Mouse (Mus musculus): Measurements from ENCODE around the gene Dnajb12.

Gene Dnajb12

DNA sequence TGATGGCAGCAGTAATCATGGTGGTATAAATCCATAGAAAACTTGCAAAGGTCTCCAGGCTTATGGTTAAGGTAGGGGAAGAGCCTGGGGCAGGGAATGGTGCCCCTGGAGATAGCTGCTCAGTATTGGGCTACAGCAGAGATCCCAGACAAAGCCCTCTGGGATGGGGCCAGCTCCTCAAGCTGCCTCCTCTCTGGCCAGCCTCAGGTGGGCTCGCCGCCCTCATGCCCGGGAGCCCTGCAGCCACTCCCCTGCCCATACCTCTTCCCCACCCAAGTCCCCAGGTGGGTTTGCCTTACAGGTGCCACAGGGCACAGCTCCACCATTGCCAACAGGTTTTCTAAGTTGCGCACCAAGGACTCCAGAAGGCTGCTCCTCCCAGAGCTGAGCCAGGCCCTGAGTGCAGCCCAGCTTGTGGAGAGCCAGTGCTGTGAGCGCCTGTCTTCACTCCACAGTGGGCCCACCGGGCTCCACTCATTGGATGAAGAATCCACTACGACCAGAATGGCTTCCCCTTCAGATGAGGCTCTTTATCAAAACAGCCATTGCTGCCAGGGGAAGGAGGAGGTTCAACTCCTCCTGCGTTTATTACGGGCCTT, 18.9 kb downstream of the Dnajb12 start:
- DNase-seq, result peak; percentile 57

DNA sequence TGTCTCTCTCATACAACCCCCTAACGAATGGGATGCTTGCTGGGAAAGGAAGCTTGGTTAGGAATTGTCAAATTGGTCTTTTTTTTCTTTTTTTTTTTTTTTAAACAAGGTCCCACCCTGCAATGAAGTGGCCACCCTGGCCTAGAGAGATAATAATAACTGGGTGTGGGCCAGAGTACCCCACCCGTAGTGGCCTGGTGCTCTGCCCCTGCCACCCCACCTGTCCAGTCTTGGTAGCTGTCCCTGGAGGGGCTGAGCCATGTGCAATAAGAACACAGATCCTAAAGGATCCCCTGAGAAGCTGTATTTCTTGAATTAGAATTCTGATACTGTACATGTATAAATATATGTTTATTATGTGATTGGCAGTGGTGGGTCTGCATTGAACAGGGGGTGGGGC, 19.6 kb downstream of the Dnajb12 start:
- no peak for DNase-seq

DNA sequence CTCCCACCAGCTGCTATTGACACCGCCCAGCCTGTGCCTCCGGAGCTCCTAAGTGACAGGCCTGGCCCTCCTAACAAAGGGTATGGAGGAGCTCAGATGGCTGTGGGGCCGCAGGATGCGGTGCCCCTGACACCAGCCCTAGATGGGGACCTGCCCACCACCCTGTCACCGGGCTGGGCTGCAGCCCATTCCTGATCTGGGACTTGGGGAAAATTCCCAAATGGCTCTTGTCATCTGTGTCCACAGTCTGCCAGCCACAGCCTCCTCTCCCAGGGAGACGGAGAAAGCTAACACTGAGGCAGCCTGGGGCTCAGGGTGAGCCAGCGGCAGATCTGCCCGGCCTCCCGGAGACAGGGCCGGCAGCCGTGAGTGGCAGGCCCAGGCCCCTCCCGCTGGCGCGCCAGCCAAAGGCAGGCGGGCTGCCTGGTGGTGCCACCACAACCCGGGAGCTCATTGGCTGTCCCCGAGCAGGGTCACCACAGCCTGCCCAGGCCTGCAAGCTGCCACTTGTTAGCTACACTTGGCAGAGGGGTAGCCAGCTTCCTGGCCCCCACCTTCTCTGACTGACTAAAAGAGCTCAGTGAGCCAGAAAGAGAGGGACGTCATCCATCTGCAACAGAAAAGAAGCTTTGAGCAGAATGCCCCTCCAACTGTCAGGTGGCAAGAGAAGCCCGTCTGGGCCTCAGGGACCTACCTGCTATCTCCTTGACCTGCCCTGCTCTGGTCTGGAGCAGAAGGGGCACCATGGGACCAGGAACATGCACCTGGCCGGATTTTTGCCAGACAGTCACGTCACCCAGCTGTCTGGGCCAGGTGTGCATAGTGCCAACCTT, 20.2 kb downstream of the Dnajb12 start:
- peak; percentile 96 for DNase-seq

DNA sequence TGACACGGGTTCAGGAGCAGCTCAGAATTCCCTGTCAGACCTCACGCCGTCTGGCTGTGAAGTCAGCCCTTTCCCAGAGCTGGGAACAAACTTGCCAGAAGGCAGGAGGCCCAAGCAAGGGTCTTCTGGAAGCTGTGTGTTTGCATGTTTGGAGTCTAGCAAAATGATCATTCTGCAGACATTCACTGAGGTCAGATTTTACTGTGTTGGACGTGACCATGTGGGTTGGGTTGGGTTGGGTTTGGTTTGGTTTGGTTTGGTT, 20.7 kb downstream of the Dnajb12 start:
- no peak for DNase-seq

DNA sequence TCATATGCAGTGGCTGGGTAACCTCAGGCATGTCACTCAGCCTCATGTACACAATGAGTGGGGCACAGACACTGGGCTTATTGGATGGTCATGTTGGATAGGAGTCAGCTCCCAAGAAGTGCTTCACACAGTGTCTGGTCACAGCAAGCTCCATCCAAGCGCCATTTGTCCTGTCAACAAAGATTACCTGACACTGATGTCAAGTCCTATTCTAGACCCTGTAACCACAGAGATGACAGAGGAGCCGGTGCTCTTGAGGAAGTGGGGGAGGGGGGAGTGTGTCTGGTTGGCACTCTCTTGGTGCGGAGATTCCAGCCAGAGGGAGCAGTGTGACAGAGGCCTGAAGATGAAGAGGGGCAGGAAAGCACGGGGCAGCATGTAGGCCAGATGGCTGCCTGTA, 21.6 kb downstream of the Dnajb12 start:
- peak; percentile 57 for DNase-seq

DNA sequence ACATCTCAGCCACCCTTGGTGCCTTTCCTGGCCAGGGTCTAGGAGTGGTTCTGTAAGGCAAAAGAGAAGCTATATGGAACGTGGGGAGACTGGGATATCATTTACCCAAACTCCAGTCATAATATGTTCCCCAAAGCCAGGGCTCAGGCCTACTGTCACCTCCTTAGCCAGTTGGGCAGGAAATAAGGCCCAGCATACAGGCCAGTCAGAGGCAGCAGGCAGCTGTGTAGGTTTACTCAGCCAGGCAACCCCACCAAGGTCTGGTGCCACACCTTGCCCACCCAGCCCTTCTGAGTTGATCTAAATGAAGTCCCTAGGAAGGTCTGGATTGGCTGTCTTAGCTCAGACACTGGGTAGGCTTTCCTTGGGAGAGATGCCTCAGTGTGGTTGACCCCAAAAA, 22.1 kb downstream of the Dnajb12 start:
- DNase-seq, result no peak

DNA sequence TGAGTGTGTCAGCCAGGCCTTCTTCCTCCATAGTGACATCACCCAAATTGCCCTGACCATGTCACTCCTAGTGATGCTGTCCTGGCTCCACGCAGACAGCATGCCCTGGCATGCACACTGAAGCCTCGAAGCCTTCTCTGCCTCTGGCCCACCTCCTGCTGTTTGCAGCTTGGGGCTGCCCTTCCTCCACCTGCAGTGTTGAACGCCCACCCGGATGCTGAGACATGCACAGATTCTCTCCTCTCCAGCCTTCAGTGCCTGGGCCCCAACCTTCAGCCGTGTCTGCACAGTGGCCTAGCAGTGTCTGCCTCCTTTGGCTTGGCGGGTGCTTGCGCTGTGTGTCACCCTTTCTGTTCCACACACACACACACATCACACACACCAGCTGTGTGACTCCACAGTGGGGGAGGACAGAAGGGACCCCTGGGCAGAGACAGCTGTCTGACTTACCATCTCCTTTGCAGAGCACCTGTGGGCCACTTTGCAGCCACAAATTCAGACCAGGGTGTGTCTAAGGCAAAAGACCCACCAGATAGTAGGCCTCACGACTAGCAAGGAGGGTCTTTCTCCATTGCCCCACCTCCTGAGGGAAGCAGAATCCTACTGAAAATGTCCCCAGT, 22.7 kb downstream of the Dnajb12 start:
- DNase-seq, result peak; percentile 30

DNA sequence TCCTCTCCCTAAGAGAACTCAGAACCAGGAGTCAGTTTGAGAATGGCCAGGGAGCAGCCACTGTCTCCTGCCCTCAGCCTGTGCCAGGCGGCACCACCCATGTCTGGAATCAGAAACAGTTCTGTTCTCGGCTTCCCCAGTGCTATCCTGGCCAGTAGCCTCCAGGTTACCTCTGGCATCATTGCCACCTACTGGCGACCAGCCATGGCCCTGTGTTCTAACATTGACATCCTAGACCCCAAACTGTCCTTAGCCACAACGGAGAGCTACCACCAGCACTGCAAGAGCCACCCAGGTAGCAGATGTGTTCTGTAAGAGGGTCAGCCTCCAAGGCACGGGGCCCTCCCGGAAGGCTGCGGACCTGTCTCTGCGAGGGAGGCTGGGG, 23.2 kb downstream of the Dnajb12 start:
- peak; percentile 27 for DNase-seq

DNA sequence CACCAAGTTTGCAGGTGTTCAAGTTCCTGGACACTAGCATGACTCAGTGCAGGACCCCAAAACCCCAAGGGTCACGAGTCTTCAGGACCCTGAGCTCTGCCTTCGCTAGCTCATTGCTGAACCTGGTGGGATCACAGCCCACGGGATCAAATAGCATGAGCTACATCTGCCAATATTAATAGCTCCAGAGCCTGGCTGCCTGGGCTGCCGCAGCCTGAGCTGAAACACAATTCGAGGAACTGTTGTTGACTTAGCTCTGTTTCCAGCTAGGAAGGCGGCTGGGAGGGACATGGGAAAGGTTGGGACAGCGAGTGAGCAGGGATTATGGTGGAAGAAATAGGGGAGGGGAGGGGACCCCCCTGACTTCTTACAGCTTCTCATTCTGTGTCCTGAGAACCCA, 23.8 kb downstream of the Dnajb12 start:
- peak; percentile 16 for DNase-seq

DNA sequence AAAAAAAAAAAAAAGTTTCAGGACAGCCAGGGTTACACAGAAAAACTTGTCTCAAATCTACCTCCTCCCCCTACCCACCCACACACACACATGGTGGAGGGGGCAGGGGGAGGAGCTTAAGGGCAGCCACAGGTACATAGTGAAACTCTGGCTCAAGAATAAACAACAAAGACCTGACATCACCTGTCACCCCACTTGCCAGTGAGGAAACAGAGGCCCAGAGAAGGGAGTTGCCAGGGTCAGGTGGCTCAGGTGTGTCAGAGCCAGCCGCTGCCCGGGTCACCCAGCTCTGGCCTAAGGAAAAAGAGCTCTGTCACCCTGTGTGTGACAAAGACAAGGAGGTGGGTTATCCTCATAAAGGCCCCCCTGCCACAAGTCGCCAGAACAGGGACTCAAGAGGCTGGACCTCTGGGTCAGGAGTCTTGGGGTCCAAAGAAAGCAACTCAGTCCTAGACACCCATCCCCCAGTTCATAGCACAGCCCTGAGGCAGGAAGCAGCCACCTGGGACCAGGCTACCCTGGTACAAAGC, 27.8 kb downstream of the Dnajb12 start:
- no peak for DNase-seq

DNA sequence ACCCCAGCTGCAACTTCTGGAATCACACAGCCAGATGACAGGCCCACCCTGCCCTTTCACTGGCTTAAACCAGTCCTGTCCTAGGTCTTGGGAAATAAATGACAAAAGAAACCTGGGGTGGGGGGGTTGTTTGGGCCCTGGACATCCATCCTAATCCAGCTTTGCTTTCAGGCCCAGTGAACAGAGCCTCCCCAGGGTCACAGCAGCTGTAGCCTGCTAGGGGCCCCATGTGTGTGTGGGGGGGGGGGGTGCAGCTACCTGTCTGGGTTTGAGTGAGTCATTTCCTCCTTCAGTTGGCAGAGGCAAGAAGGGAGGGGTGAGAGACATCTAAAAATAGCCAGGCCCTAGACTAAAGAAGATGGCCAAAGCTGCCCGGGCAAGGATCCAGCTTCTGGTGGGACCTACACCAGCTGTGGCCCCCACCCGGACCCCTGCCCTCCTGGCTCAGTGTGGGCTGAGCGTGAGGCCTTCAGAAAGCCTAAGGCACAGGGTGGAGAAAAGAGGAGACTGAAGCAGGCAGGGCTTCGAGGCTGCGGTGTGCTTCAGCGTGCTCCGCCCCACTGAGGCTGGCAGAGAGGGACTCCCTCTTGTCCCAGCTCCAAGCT, 28.4 kb downstream of the Dnajb12 start:
- DNase-seq, result no peak

DNA sequence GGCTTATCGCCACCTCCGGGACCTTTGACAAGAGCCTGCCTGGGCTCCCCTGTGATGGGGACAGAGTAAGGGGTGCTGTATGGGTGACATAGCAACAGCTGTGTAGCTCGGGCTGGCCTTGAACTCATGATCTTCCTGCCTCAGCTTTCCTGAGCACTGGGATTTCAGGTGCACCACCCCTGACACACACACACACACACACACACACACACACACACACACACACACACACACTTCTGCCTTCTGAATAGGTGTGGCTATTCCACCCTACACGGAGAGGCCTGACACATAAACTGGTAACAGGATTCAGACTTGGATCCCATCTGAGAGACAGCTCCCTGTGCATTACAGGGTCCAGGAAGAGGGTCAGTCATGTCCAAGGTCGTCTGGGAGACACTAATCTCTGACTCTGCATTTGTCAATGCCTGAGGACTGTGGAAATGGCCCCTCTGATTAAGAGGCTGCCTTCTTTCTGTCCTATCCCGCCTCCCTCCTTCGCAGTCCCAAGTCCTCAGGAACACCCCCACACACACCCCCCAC, 29.5 kb downstream of the Dnajb12 start:
- DNase-seq, result no peak

DNA sequence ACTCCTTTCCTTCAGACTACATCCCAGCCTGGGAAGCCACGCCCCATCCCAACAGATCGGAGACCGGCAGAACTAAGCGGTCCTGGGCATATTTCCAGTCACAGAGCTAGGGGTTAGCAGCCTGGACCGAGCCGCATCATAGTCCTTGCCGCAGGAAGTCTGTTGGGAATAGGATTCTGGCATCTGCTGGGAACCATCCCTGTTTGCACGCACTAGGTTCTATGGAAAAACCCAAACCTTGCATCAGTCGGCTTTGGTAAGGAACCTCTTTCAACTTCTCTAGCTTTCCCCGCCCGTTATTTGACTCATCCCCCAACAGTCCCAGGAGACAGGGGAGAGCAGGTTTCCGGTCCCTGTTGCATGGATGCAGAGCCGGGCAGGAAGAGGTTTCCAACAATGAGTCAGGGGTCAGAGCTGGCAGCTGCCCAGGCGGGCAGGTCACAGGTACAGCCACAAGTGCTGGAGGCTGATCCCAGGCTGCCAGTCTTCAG, 30.0 kb downstream of the Dnajb12 start:
- no peak for DNase-seq

DNA sequence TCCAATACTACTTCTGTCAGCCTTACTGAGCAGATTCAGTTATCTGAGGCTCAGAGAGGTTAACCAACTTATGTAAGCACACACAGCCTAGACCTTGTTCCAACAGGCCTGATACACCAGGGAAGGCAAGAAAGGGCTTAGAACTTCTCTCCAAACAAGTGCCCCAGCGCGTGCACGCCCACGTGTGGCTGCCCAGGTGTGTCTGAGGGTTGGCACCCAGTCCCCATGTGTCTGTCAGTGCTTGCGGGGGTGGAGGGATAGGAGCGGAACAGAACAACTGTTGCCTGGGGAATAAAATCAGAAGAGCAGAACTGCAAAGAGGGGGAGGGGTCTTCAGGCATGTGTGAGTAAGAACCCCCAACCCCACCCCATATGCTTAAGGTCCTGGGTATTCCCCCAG, 31.7 kb downstream of the Dnajb12 start:
- no peak for DNase-seq

DNA sequence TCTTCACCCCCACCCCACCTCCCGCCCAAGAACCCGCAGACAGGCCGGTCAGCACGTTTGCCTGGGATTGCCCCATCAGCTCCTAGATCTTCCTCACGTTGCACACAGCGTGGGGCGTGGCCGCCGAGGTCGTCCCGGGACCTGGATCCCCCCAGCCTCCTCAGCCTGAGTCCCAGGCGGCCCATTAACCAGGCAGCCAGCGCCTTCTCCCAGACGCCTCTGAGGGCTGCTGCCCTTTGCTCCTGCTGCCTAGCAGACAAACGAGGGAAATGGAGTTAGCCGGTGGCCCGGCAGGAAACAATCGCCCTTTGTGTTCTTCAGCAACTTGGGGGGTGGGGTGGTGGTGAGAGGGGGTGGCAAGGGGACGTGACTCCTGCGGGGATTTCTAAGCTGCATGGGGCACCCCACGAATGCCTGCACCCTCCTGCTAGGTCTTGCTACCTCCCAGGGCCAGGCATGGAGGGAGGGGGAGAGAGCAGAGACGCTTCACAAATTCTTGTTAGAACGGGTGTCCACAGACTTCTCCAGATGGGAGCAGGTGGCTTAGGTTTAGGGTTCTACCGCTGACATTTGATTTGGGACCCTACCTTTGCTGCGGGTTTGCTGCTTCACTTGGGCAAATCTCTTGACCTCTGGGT, 32.3 kb downstream of the Dnajb12 start:
- no peak for DNase-seq

DNA sequence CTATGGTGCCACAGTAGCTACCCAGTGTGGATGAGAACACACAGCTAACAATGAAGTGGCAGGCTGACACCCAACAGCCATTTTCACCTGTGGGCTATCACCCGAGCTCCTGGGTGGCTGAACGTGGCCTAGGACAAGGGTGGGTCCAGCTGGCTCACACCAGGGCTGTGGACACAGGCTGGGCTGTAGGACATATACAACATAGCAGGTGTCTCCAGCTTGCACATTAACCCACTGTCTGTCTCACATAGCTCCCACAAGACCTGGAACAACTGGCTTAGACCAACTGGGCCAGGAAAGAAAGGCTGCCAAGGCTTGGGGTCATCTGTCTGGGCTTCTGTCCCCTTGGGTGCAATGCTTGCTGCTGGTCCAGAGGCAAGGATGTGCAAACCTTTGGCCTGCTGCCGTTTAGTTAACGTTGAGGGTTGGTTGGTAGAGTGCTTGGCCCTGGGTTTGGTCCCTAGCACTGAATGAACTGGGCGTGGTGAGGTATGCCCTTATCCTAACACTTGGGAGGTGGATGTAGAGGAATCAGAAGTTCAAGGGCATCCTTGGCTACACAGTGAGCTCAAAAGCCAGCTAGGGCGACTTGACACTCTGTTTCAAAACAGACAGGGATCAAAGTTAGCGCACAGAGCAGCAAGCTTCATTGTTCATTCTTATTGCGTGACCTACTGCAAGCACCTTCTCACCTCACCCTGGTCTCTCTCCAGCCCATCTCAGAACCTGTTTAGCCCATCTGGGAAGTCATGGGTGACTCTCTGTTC, 36.0 kb downstream of the Dnajb12 start:
- DNase-seq, result no peak

DNA sequence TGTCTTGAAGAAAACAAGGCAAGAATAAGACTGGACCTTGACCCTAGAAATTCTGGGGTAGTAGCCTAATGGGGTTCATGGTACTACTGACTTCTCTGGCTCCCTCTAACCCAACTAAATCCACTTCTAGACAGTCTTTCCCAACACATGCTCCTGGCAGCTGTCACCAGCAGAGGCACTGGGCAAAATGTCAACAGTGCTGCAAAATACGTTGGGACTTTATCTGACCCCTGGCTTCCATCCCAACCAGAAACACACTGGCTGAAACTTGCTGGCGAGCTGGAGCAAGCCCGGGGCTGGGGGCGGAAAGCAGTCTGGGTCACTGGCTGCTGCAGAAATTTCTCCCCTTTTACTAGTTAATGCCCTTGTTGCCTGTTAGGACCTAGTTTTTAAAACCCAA, 36.8 kb downstream of the Dnajb12 start:
- no peak for DNase-seq

DNA sequence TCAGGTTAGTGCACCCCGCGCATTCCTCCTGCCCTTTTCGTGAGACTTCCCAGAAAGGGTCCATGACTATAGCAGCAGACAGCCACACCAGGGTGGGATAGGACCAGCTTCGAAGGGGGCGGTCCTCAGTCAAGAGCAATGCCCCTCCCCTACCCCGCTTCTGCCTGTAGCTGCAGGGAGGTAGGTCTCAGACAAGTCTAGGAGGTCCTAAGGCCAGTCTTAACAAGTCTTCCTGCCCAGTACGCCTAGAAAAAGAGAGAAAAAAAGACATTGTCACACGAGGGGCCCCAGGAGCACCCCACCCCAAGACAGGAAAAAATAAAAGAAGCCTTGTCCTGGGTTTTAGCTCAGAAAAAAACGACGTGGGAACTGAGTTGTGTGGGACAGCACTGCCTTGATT, 37.3 kb downstream of the Dnajb12 start:
- DNase-seq, result no peak

DNA sequence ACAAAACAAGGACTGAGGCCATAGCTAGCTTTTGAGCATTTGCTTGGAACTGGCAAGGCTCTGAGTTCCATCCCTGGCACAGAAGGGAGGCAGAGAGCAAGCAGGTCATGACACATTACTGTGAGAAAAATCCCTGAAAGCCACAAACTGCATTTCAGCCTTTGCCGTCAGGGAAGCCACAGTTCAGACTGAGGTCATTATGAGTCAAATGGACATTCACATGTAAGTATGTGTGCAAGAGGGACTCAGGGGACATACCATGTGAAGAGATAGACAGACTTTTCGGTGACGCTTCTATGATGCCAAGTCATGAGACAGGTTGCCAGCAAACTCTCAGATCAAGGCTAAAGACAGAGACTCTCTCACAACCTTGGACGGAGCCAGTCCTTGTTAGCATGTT, 38.8 kb downstream of the Dnajb12 start:
- DNase-seq, result no peak

DNA sequence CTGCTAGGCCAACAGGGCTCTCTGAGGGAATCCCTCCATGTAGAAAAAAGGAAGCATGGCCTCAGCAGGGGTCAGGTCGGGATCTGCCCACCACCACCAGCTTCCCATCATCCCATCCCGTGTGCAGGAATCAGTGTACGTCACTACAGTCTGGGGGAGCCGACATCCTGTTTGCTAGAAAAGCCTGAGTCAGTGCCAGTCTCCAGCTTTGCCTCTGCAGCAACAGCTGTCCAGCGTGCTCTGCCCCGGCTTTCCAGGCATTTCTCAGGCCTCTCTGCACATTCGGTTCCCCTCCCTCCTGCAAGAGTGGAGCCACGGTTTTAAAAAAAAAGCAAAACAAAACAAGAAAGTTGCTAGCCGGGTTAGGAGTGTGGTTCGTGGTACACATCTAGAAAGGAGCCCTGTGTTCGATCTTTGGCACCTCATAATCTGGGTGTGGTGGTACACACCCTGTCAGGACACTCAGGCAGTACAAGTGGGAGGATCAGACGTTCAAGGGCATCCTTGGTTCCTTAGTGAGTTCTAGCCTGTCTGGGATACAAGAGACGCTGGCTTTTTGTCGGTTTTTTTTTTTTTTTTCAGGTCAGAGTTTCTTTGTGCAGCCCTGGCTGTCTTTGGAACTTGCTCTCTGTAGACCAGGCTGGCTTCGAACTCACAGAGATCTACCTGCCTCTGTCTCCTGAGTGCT, 40.3 kb downstream of the Dnajb12 start:
- no peak for DNase-seq

DNA sequence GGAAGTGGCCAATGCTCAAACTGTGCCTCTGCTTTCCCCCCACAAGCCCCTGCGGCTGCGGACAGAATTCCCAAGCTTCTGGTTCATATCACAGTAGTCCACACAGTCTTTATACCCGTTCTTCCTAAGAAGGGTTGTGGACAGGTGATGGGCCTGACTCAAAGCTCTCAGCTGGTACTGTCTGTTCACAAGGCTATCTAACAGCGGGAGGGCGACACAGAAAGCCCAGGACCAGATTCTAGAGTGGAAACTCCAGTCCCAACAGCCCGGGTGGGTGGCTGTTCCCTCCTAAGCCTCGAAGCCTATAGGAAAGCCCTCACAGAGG, 41.1 kb downstream of the Dnajb12 start:
- DNase-seq, result no peak
